Mouse (Mus musculus) brain, embryonic 14.5 days (tissue): ENCODE measurements around the gene Ephb3.

Experiments
- CTCF ChIP-seq: fragments of 200-500 bp; IDR thresholded peaks from 2 replicates; pipeline ENCODE4 v1.5.1; 2012; ENCODE audit warnings: inconsistent platforms, mild to moderate bottlenecking, moderate library complexity, borderline replicate concordance; ENCODE audit not compliant: insufficient read depth, insufficient read length; ENCODE audit errors: extremely low read depth
- POLR2A ChIP-seq: fragments of 200-500 bp; IDR thresholded peaks from 2 replicates; pipeline ENCODE4 v1.6.1; 2012; ENCODE audit warnings: mild to moderate bottlenecking, inconsistent platforms, borderline replicate concordance; ENCODE audit not compliant: poor library complexity, insufficient read depth, insufficient read length, severe bottlenecking; ENCODE audit errors: extremely low read depth

- TF ChIP-seq POLR2A (no peak), CTCF (no peak)
Observed at GRCm38 (mm10) chr16:21245387-21245786, 40.8 kb downstream of the Ephb3 start.
